Mouse (Mus musculus): Measurements from ENCODE around the gene Dpep2nb. TPM values are rescaled to one million over a fixed set of nuclear protein-coding genes. Genes with fewer than 3 reads are reported as not detected.

Dpep2nb gene
- total RNA-seq, 2 experiments from 2014 or later, result not detected

GRCm38 (mm10) chr8:105964506-105965265, 41.1 kb downstream of the Dpep2nb start:
- no peak for DNase-seq (ENCODE audit: low spot score in 2 of 2)

DNA sequence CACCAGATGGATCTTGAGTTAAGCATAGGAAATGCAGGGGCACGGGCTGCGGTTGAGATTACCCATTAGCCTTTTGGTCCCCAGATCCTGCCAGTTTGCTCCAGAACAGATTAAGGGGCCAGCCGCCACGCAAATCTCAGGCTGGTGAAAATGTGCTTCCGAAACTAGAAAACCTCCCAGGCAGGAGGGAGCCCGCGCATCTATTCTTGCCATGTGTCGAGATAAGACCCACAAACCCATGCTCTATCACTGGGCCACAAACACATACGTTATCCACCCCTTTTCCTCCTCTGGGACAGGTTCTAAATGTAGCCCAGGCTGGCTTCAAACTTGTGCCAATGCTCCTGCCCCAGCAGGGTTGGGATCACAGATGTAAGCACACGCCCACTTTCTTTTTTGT, 44.2 kb downstream of the Dpep2nb start:
- no peak for DNase-seq (ENCODE audit: low spot score in 2 of 2)

DNA sequence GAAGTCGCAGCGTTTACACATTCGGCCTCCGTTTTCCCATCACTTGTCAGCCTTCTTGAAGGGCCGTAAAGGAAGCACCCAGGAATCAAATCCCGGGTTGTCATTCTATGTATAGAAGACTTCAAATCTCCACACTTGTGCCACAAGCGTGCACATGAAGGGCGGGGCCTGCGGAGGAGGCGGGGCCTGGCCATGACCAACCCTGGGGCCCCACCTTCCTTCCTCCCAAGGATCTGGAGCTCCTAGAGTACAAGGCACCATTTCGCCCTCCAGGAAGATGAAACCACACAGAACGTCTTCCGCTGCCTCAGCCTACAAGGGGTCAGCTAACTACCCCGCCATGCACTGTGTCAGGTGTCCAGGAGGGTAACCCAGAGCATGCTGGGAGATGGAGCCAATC, 44.7 kb downstream of the Dpep2nb start:
- no peak for DNase-seq (ENCODE audit: low spot score in 2 of 2)

DNA sequence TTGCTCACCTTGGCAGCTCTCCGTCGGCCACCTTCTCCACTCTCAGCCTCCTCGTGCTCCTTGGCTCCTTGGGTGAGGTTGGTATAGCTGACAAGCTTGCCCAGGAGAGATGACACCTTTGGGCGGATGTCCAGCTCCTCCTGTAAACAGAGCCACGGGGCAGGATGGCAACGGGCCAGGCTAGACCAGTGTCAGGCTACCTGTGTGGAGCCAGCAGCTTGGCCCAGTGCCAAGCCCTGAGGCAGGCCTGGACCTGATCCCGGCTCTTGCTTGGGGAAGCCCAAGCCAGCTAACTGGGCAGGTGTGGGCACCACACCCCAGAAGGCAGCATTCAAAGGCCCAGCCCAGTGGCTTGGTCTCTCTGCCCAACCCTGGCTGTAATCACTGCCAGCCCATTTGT, 46.4 kb downstream of the Dpep2nb start:
- peak in 1 of 2 experiments; percentile 40 for DNase-seq (ENCODE audit: low spot score in 2 of 2)

GRCm38 (mm10) chr8:105957813-105958212, 48.0 kb downstream of the Dpep2nb start:
- DNase-seq (ENCODE audit: low spot score in 2 of 2), result peak; percentile 23 to 42

DNA sequence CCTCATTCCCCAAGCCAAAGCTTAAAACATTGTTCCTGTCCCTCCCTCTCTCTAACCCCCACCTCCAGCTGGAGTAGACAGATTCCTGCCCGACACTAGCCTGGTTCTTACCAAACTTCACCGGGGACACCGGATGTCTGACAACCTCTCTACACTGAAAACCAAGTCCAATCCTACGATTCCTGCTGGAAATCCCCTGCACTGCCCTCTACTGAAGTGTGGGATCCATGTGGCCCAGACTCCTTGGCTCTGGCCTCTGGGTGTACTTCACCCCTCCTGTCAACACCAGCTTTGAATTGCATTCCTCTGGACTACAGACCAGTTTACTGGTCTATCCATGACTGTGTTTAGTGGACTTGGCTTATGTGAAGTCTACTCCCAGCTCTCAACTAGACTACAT, 49.2 kb downstream of the Dpep2nb start:
- no peak for DNase-seq (ENCODE audit: low spot score in 2 of 2)

- no peak for DNase-seq (ENCODE audit: low spot score in 2 of 2)
Measured at GRCm38 (mm10) chr8:105951057-105951659, 54.6 kb downstream of the Dpep2nb start.

GRCm38 (mm10) chr8:105949350-105949749, 56.4 kb downstream of the Dpep2nb start:
- DNase-seq (ENCODE audit: low spot score in 2 of 2), result peak; percentile 40 to 51

Small RNA genes within 50 kb of the gene (microRNA-seq; reads per million reads assigned to microRNA genes)
- 0 to 1.8 reads per million in 2 experiments for gene Mir7074 (ENCODE audit: borderline number of aligned reads in 2 of 2)

Other genes starting within 250 kb of the Dpep2nb start
- 10 to 100 TPM in 1 of 2 experiments, 1 to 10 TPM in 1; 7.4 to 10.1 TPM for gene Gfod2, start 247.3 kb downstream of the Dpep2nb start, total RNA-seq (2021)
- 10 to 100 TPM; 20.1 to 24.7 TPM for gene Ranbp10, start 178.6 kb downstream of the Dpep2nb start, total RNA-seq (2021)
- gene Tsnaxip1, start 178.2 kb downstream of the Dpep2nb start, total RNA-seq (2021), result not detected
- gene Cenpt, start 152.7 kb downstream of the Dpep2nb start, total RNA-seq (2021), result 1 to 10 TPM; 5.9 to 6.5 TPM
- 10 to 100 TPM; 35.7 to 38.6 TPM for gene Thap11, start 150.8 kb downstream of the Dpep2nb start, total RNA-seq (2021)
- gene Nutf2, start 145.4 kb downstream of the Dpep2nb start, total RNA-seq (2021), result 10 to 100 TPM; 43.9 to 46.2 TPM
- gene Edc4, start 125.1 kb downstream of the Dpep2nb start, total RNA-seq (2021), result 10 to 100 TPM; 35.0 to 36.7 TPM
- gene Nrn1l, start 112.4 kb downstream of the Dpep2nb start, total RNA-seq (2021), result 1 to 10 TPM; 1.3 to 1.6 TPM
- gene Pskh1, start 105.5 kb downstream of the Dpep2nb start, total RNA-seq (2021), result 10 to 100 TPM; 25.8 to 30.0 TPM
- under 1 TPM in 1 of 2 experiments, not detected in 1; 0.93 TPM for gene Ctrl, start 72.1 kb downstream of the Dpep2nb start, total RNA-seq (2021)
- gene Psmb10, start 67.5 kb downstream of the Dpep2nb start, total RNA-seq (2021), result 10 to 100 TPM; 78.7 to 84.1 TPM
- gene Lcat, start 62.6 kb downstream of the Dpep2nb start, total RNA-seq (2021), result 1 to 10 TPM in 1 of 2 experiments, under 1 TPM in 1; 0.51 to 1.8 TPM
- 10 to 100 TPM; 45.4 to 56.9 TPM for gene Slc12a4, start 39.9 kb downstream of the Dpep2nb start, total RNA-seq (2021)
- not detected for gene Dpep3, start 26.5 kb downstream of the Dpep2nb start, total RNA-seq (2021)
- 10 to 100 TPM; 14.2 to 21.2 TPM for gene Dus2, start 14.6 kb downstream of the Dpep2nb start, total RNA-seq (2021)
- gene Ddx28, start 5.9 kb upstream of the Dpep2nb start, total RNA-seq (2021), result 10 to 100 TPM; 16.4 to 16.9 TPM
- gene Nfatc3, start 52.9 kb upstream of the Dpep2nb start, total RNA-seq (2021), result 10 to 100 TPM; 34.5 to 50.9 TPM
- 1 to 10 TPM in 1 of 2 experiments, under 1 TPM in 1; 0.61 to 1.5 TPM for gene Esrp2, start 131.0 kb upstream of the Dpep2nb start, total RNA-seq (2021)
- gene Pla2g15, start 144.4 kb upstream of the Dpep2nb start, total RNA-seq (2021), result 10 to 100 TPM; 19.8 to 28.8 TPM
- gene Slc7a6, start 162.9 kb upstream of the Dpep2nb start, total RNA-seq (2021), result 10 to 100 TPM; 21.5 to 28.0 TPM
- 10 to 100 TPM; 24.1 to 25.4 TPM for gene Slc7a6os, start 205.0 kb upstream of the Dpep2nb start, total RNA-seq (2021)
- 10 to 100 TPM; 22.9 to 26.6 TPM for gene Prmt7, start 205.0 kb upstream of the Dpep2nb start, total RNA-seq (2021)

Data from adrenal gland, adult 18-20 months (tissue).